Mouse (Mus musculus) spleen, adult 18-20 months (tissue): ENCODE results near the gene Mcm3ap.
A peak's percentile ranks its signal among the peaks of the same experiment; 100 is the strongest.

Experiments used
- DNase-seq, 2 experiments: peaks; one replicate each; pipeline ENCODE4 v3.0.0; 2022; ENCODE audit warnings: mixed read lengths in 2 of 2

Gene Mcm3ap

GRCm38 (mm10) chr10:76468203-76469162 is at the start of gene Mcm3ap, which contains the start of gene Ybey:
Mcm3ap (plus strand) TSS chr10:76468927.
Ybey (minus strand) TSS chr10:76469114.
- DNase-seq, result peak; percentile 68 to 80

GRCm38 (mm10) chr10:76425674-76426073 is 43.1 kb upstream of the Mcm3ap start:
- no peak for DNase-seq

- no peak for DNase-seq
These were observed 34.8 kb upstream of the Mcm3ap start for GRCm38 (mm10) chr10:76433925-76434324.

- no peak for DNase-seq
These were observed 29.4 kb upstream of the Mcm3ap start for GRCm38 (mm10) chr10:76439107-76439890.

- DNase-seq, result no peak
These were observed 28.4 kb upstream of the Mcm3ap start, which contains the start of gene AC141477.1 for GRCm38 (mm10) chr10:76440281-76440680. AC141477.1 (minus strand) TSS chr10:76440444.

GRCm38 (mm10) chr10:76442178-76443088 is 26.3 kb upstream of the Mcm3ap start, which contains the start of gene Pcnt:
Pcnt (minus strand) TSS chr10:76442786.
- DNase-seq, result peak; percentile 92 to 95

- no peak for DNase-seq
These were observed 22.6 kb upstream of the Mcm3ap start for GRCm38 (mm10) chr10:76445996-76446681.

- DNase-seq, result no peak
These were observed 21.1 kb upstream of the Mcm3ap start for GRCm38 (mm10) chr10:76447406-76448229.

GRCm38 (mm10) chr10:76448851-76449250 is 19.9 kb upstream of the Mcm3ap start, which contains the start of gene 2610028H24Rik:
2610028H24Rik (plus strand) TSS chr10:76449081.
- DNase-seq, result no peak

GRCm38 (mm10) chr10:76455289-76455688 is 13.4 kb upstream of the Mcm3ap start:
- peak in 1 of 2 experiments; percentile 45 for DNase-seq

GRCm38 (mm10) chr10:76461255-76461654 is 7.5 kb upstream of the Mcm3ap start:
- DNase-seq, result no peak

- no peak for DNase-seq
These were observed 6.4 kb upstream of the Mcm3ap start for GRCm38 (mm10) chr10:76462312-76462711.

- DNase-seq, result no peak
These were observed 6.0 kb upstream of the Mcm3ap start for GRCm38 (mm10) chr10:76462721-76463120.

- no peak for DNase-seq
These were observed 5.0 kb downstream of the Mcm3ap start for GRCm38 (mm10) chr10:76473759-76474158.

- no peak for DNase-seq
These were observed 12.1 kb downstream of the Mcm3ap start for GRCm38 (mm10) chr10:76480851-76481250.

- DNase-seq, result no peak
These were observed 12.8 kb downstream of the Mcm3ap start for GRCm38 (mm10) chr10:76481480-76481879.

- no peak for DNase-seq
These were observed 17.6 kb downstream of the Mcm3ap start for GRCm38 (mm10) chr10:76486302-76486701.

- DNase-seq, result no peak
These were observed 19.5 kb downstream of the Mcm3ap start for GRCm38 (mm10) chr10:76488265-76488664.

- no peak for DNase-seq
These were observed 20.5 kb downstream of the Mcm3ap start for GRCm38 (mm10) chr10:76489205-76489604.

- DNase-seq, result no peak
These were observed 24.8 kb downstream of the Mcm3ap start for GRCm38 (mm10) chr10:76493527-76493926.

- no peak for DNase-seq
These were observed 26.8 kb downstream of the Mcm3ap start for GRCm38 (mm10) chr10:76495501-76495900.
